Mouse (Mus musculus) CD8-positive naive resting alpha-beta T cell, adult 2 months (primary cell): ENCODE results near the gene Dlg2.

Experiments used
- DNase-seq, 2 experiments: peaks; one replicate each; pipeline ENCODE4 v3.0.0; 2022; ENCODE audit warnings: low read depth in 2 of 2, low spot score in 2 of 2

Dlg2 gene

DNA sequence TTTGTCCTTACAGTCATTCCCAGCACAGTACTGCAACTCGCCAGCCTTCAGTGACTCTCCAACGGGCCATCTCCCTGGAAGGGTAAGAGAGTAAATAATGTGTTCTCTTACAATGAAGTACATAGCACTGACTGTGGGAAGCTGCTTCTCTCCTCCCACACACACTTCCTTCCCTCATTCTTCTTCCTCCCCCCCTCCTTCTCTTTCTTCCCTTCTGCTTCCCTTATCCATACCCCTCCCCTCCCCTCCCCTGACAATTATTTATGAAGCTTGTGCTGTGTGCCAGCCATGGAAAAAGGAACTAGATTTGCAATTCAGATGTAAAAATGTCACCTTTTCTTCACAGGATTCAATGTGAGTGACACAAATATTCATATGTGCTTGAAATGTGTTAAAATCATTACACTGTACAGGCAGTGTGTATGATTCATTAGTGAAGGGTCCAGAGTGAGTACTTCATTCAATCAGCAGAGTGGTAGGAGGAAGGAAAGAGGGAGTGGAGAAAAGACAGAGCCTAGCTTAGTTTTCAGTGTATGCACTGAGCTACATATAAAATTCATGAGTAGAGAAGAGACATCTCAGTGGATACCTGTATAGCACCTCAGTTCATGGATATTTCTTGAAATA is 1564.4 kb downstream of the Dlg2 start:
- no peak for DNase-seq

DNA sequence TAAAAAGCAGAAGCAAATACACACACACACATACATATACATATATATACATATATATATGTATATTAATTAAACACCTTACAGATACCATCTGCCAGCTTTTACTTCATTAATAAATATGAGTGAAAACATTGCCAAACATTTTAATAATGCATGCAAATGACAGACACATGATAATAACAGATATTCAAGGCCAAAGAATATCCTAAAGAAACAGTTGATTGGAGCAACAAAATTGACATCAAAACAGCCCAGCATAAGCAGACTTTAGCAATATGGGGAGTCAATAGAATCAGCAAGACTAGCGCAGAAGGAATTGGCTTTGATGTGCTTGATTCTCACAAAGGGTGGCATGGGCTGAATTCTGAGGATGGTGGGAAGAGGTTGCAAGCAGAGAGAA is 1568.5 kb downstream of the Dlg2 start:
- DNase-seq = no peak

DNA sequence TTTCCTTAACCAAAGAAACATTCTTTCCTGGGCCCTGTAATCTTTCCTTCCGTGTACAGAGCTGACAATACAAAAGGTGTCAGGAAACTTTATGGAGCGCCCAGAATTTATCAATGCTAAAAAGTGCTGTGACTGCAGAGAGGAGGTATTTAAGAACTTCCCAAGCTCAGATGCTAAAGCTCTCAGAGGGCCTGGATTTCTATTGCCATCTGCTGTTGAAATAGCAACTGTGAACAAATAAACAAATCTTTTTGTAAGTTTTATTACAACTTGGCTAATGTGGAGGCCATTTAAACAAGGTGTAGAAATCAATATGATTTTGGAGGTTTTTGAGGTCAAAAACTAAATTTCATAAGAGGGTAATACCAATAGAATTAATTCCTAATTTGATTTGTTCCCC is 1570.8 kb downstream of the Dlg2 start:
- DNase-seq = no peak

DNA sequence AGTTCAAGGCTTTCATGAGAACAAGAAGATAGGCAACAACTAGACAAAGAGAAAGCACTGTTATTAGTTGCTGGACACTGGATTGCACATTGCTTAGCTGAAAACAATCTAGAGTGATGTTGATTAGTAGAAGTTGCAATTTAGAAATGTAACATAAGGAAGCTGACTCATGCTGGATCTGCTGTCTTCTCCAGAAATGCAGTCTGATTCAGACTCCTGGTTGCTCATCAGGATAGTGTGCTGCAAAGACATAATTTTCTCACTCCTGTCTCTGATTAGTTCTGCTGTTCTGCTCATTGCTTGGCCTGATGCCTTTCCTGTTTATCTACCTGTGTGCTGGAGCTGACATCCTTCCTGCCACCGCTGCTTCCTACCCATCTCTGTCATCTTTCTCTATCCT is 1572.4 kb downstream of the Dlg2 start:
- no peak for DNase-seq

DNA sequence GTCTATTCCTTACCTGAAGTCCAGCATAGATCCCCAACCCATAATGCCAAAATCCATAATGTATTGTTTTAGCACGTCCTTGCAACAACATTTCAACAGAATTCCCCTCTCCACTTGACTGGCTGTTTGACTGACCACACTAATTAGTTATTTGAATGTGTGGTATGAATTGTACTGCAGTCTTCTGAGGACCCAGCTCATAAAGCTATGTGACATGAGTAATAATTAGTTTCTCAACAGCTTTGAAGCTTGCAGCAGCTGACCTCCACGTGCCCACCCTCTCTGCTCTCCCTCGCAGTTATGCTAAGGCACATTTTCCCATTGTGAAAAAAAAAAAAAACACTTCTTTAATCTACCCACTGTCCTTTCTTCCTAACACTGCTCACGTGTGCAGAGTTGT is 1590.4 kb downstream of the Dlg2 start:
- no peak for DNase-seq

DNA sequence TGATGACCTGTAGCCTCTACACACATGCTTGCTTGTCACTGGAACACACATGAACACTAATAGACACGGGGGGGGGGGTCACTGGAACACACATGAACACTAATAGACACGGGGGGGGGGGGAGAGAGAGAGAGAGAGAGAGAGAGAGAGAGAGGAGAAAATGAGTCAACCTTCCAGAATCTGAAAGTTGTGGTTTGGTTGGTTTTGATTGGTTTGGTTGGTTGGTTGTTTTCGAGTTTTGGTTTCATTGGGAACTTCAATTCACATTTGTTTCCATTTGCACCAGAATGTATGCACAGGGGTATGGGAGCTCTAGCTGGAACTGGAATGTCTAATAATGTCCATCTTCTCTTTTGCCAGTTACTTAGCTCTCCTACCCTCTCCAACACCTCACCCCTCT is 1611.0 kb downstream of the Dlg2 start:
- no peak for DNase-seq

DNA sequence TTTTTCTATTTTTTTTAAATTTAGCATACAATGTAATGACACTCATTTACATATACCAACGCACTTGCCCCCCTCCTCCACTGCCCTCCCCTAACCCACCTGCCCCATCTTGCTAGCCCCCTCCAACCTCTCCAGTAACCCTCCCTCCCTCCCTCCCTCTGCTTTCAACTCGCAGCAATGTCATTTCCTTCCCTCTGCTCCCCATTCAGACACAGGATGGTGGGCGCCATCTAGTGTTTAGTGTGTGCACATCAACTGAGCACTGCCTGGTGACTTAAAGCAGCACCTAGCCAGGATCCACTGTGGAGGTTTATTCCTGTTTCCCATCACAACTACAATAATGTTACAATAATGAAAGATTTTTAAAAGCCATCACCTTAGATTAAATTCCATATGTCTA is 1617.4 kb downstream of the Dlg2 start:
- no peak for DNase-seq

DNA sequence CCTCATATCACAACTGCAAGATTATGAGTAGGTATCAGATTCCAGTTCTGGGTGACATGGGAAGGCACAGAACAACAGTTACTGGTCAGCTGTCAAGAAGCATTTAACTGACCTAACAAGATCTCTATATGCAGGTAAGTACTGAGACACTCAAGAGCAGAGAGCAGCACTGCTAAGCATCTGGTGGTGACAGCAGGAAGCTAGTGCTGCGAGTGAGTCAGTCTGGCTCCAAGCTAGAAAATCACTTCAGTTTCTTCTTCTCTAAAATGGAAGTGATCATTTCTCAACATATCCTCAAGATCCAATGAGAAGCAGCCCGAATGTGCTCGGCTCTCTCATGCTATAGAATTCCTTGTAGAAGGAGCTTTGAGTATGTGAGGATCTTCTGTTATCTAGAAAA is 1618.7 kb downstream of the Dlg2 start:
- no peak for DNase-seq

DNA sequence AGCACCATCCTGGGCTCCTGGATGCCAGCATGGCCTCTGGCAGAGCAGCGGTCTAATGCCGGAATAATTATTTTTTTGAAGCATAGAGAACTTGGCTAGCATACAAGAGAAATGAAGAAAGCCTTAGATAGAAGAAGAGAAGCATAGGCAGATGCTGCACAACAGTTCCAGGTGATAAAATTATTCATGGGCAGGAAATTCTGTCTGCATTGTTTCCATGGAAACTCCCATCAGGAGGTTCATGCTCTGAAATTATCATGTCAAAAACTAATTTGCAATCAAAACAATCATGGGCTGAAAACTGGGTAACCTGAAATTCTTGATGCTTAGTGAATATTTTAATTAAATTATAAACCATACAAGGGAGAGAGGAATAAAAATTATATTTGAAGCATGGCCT is 1624.4 kb downstream of the Dlg2 start:
- DNase-seq = no peak

DNA sequence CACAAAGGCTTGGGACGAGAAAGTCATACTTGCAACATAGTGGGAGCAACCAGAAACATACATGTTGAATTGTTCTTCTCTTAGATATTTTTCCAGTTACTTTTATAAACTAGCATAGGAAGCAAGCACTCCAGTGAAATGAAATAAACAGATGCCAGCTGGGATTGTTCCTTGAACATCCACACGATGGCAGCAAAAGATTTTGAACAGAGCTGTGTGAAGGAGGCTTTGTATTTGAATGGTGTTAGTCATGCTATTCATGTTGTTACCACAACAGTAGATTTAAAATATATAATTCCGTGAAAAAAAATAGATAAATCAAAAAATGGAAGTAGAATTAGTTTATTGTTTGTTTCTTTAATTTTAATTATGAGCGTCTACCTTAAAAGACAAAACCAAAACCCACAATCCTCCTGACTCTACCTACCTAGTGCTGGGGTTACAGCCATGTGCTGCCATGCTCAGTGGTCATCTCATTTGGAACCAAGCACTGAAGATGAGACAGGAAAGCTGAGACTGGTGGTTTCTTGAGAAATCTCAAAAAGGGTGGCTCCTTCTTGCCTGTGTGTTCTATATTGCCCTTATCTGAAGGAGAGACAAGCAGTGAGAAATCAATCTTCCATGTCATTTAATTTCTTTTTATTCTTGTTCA is 1626.5 kb downstream of the Dlg2 start:
- DNase-seq = no peak

DNA sequence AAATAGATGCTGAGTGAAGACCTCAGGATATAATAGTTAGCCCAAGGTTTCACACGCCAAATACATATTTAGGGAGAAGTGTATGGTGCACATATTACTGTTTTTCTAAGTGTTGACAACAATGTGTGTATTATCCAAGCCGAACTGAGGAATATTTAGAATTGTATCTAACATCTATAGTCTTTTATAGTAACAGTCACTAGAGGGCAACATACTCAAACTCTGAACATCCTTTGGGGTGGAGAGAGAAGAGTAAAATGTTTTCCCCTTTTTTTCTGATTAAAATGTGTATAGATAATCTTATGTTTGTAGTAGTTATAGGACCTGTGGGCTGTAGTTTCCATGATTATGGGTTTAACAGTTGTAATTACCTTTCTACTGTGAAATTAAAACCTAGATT is 1629.0 kb downstream of the Dlg2 start:
- no peak for DNase-seq

DNA sequence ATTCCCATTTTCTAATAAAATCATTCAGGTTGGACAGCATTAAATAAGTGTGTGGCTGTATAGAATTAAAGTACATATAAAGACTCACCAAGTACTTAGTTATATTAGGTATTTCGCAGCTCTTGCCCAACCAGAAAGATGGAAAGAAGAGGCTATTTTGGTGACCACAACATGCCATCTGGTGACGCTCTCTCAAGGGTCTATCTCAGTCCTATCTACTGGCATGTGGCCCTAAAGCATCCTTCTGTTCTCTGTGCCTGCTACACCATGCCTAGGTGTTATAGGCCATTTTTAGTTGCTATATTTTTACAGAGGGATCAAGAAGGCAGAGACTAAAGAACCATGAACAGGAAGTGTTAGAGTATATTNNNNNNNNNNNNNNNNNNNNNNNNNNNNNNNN is 1629.5 kb downstream of the Dlg2 start:
- DNase-seq = no peak

DNA sequence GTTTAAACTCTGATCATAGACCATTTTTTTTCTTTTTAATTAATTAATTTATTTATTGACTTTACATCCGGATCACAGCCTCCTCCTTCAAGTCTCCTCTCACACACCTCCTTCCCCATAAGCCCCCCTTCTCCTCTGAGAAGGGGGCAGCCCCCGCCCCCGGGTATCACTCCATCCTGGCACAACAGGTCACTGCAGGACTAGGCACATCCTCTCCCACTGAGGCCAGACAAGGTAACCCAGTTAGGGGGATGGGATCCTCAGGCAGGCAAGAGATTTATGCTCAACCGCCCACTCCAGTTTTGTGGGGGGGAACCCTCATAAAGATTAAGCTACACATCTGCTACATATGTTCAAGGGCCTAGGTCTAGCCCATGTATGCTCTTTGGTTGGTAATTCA is 1636.6 kb downstream of the Dlg2 start:
- no peak for DNase-seq

DNA sequence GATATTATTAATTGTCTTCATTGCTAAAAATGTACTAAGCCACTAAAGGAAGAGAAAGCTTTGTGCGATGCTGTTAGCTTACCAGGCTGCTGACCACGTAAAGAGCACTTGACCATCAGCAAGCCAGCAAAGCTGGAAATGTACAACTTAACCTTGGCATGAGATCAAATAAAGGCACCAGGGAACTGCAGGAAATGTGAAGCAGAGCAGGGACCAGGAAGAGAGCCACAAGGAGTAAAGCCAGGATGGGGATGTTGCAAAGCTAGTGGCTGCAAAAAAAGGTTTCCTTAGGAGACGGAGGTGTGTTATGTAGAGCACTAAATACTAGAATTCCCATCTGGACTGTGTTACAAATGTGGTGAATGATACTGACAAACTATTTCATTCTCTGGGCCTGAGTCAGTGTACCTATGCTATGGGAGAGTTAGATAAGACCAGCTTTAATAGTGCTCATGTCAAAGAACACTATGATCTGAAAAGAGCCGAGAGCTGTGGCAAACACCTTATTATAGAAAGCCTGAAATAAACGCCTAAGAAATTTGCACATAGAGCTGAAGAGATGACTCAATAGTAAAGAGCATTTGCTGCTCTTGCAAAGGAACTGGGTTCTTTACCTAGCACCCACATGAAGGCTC is 1638.9 kb downstream of the Dlg2 start:
- DNase-seq = no peak

DNA sequence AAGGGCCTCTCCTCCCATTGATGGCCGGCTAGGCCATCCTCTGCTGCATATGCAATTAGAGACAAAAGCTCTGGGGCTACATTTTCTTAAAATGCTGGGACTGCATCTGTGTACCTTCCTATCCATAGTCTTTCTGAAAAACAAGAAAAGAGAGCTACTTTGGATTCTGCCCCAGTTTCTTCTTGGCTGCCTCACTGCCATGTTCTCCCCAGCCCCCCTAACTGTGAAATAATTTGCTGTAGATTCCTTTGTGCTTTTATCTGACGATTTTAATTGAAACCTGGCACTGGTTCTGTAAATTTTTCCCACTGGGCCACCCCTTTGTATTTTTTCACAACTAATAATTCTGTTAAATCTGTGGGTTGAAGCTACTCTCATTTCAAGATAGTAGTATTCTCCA is 1646.8 kb downstream of the Dlg2 start:
- no peak for DNase-seq

DNA sequence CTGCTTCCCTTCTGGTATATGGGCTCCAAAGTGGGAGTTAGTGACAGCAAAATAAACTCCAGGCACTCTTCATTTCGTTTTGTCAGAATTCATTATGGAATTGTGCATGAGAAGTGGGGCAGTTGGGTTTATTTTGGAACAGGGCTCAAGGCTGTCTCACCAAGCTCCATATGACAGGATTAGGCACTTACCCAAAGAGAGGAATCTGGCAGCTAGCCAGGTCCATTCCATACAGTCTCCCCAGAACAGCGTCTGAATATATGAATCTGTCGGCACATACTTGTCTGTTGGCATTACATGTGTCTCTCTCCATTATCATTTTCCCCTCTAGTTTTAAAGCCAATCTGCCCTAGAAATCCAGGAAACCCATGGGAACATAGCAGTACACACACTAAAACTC is 1649.4 kb downstream of the Dlg2 start:
- no peak for DNase-seq

DNA sequence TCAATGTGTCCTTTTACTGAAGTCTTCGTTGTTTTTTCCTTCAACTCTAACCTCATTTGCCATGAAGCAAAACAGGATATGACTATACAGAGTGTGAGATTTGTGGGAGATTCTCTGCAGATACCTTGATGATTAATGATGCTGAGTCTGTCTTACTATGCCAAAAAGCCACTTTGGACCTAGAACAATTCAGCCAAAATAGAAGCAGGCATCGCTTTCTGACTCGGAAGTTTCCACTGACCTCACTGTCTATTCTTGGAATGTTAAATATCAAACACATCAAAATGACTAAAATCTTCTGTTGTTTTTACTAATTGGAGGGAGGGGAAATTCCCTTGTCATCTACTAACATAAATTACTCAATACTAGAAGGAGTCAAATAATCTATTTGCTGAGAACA is 1657.8 kb downstream of the Dlg2 start:
- DNase-seq = no peak

DNA sequence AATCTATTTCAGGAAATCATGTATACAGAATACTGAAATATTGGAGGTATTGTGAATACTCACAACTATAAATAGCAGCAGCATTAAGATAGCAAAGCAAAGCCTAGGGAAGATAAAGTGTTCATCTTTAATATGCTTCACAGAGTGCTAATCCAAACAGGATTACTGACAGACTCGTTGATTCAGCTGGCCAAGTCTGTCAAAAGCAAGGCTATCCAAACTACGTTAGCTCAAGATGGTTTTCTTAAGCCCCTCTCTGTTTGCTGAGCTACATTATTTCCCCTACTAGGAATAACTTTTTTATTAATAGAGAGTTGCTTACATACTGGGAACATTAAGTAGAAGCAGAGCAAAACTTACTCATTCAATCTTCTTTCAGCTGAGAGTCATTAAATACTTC is 1659.2 kb downstream of the Dlg2 start:
- DNase-seq = no peak

DNA sequence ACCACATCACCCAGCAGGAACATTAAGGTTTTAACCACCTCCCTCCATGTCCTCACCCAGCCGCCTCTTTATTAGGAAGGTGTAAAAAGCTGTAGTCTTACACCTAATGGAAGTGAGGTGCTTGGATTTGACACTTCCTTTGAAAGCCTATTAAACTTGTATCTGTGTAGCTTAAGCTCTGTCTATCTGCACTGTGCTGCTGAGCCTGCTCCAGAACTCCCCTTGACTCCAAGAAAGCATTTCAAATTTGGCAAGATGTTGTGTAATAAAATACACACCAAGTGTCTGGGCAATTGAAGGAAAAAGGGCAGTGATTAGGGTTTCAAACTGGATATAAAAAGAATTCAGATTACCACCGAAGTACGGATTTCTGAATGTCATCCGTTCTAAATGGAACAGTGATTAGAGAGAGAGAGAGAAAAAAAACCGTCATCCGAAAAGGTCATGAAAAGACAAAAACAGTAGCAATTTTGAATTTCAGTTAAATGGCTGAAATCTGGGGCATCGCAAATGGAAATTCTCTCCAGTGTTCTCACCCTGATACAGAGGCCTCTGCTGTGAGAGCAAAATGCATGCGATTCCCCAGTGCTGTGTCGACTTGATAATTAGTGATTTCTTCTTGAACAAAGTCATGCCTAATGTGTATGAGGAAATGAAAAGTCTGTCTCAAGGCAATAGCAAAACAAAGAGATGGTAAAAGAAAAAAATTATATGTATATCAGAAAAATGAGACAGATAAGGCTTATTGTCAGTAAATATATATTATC is 1663.8 kb downstream of the Dlg2 start:
- DNase-seq = no peak

DNA sequence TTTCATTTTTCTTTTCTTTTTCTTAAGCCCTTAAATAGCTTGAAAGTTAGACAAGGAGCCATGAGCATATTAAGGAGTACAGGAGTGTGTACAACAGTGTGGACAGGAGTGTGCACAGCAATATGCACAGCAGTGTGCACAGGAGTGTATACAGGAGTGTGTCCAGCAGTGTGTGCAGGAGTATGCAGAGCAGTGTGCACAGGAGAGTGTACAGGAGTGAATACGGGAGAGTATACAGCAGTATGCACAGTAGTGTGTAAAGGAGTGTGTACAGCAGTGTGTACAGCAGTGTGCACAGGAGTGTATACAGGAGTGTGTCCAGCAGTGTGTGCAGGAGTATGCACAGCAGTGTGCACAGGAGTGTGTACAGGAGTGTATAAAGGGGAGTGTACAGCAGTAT is 1671.0 kb downstream of the Dlg2 start:
- no peak for DNase-seq

DNA sequence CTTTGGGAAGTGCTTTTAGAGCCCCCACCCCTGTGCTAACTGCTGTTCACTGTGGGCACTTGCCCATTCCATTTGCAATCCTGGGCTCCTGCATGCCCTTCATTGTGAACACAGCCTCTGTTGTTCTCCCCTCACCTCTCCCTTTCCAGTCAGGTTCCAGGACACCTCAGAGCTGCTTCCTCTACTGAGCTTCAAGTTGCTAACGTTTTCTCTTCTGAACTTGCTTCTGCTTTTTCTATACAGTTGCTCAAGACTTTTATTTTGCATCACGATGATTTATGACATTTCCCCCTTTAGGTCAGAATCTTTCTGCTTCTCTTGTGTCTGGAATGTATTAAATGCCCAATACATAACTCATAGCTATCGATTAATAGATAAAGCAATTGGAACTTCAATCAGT is 1674.3 kb downstream of the Dlg2 start:
- no peak for DNase-seq

DNA sequence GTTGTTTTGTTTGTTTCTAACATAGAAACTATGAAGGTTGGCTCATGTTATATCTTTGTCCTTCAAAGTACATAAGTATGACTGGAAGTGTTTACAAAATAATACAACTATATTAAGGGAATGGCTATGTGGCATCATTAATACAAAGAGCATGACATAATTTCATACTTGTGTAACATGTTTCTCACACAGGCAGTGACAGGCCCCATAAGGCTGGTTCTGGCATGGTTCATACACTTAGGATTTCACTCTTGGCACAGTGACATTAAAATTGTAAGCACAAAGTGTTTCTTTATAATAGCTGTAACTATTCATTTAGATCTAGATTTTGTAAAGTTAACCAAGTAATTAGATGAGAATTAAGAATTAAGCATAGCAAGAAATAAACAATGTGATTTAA is 1678.1 kb downstream of the Dlg2 start:
- DNase-seq = no peak
